ENCODE assay signal across 8 mouse cellular contexts in genomic region chr4:43442044-43442443, GRCm38 (mm10). TPM values are rescaled to one million over a fixed set of nuclear protein-coding genes. Genes with fewer than 3 reads are reported as not detected.
DNase-seq lines count a peak whose midpoint lies in the region; ATAC-seq and TF ChIP-seq lines count a peak whose summit lies in the region.

No protein-coding gene starts in this region.

- no peaks in the 10 kb centered on the region for H3K9me3 ChIP-seq in embryonic facial prominence, embryonic 14.5 days (ENCODE audit: control insufficient read depth, low read length)
- no peaks in the 10 kb centered on the region for H3K9me3 ChIP-seq in limb, embryonic 13.5 days
- H3K9me3 ChIP-seq in midbrain, embryonic 16.5 days (replicated peaks; ENCODE audit: control insufficient read depth, low read length, poor library complexity, severe bottlenecking) = no peaks in the 10 kb centered on the region

- intact Hi-C loops in heart, adult 2 months (cut with DNase I) = loop anchor here (2.0 to 5.0 kb wide), 4 partner anchors 37 to 135 kb away; partner anchors contain the start of genes Creb3, Gba2, Rgp1 and Tln1

- H3K9ac ChIP-seq in embryonic facial prominence, embryonic 14.5 days (ENCODE audit: low read depth, low read length) = peak overlapping the region; percentile 97
- H3K9ac ChIP-seq in heart, adult 2 months (ENCODE audit: low read depth, low read length) = peak overlapping the region; percentile 66
- peak overlapping the region; percentile 98 for H3K9ac ChIP-seq in limb, embryonic 13.5 days
- peak overlapping the region; percentile 100 for H3K9ac ChIP-seq in midbrain, embryonic 16.5 days (ENCODE audit: low read depth, low read length)

- TF ChIP-seq CTCF in heart, adult 2 months (IDR thresholded peaks at IDR 0.05) = peak; percentile 89

- no peaks in the 10 kb centered on the region for H3K79me2 ChIP-seq in heart, adult 2 months (replicated peaks; ENCODE audit: control insufficient read depth, insufficient read depth, low read length)

- peak overlapping the region; percentile 93 for H3K4me2 ChIP-seq in embryonic facial prominence, embryonic 14.5 days (ENCODE audit: low read depth, low read length)
- H3K4me2 ChIP-seq in limb, embryonic 13.5 days (replicated peaks) = peak overlapping the region; percentile 89
- H3K4me2 ChIP-seq in midbrain, embryonic 16.5 days (ENCODE audit: low read length) = peak overlapping the region; percentile 76

- DNase-seq in 3T3-L1 (ENCODE audit: low read depth, low spot score) = peak; percentile 99
- DNase-seq in adrenal gland, postnatal 4 days (ENCODE audit: low spot score in 2 of 2) = peak; percentile 97 to 99
- peak; percentile 99 for DNase-seq in embryonic facial prominence, embryonic 14.5 days (ENCODE audit: low spot score)
- DNase-seq in heart, adult 2 months = peak; percentile 99
- DNase-seq in kidney, adult 8-10 months = peak; percentile 99 to 100
- DNase-seq in spleen, postnatal 10 days (ENCODE audit: low spot score in 2 of 2) = peak; percentile 91 to 98

- peaks cover 21% of the 10 kb centered on the region for H3K36me3 ChIP-seq in embryonic facial prominence, embryonic 14.5 days (ENCODE audit: control insufficient read depth, insufficient read depth, low read length)
- no peaks in the 10 kb centered on the region for H3K36me3 ChIP-seq in heart, adult 2 months (ENCODE audit: control insufficient read depth, insufficient read depth, low read length)
- peaks cover 23% of the 10 kb centered on the region for H3K36me3 ChIP-seq in limb, embryonic 13.5 days
- H3K36me3 ChIP-seq in midbrain, embryonic 16.5 days (ENCODE audit: control insufficient read depth, insufficient read depth, low read length) = peaks cover 19% of the 10 kb centered on the region

- peak; percentile 95 for ATAC-seq in embryonic facial prominence, embryonic 14.5 days (ENCODE audit: low read depth)
- ATAC-seq in limb, embryonic 13.5 days (ENCODE audit: low FRiP score, low read depth) = peak; percentile 95
- peak; percentile 96 for ATAC-seq in midbrain, embryonic 16.5 days

- peak; percentile 98 for TF ChIP-seq POLR2A in heart, adult 2 months (IDR thresholded peaks at IDR 0.05; ENCODE audit: insufficient read depth, low read depth, low read length)

- H3K27ac ChIP-seq in embryonic facial prominence, embryonic 14.5 days (replicated peaks; ENCODE audit: low read depth, low read length) = peak overlapping the region; percentile 91
- H3K27ac ChIP-seq in heart, adult 2 months = peak overlapping the region; percentile 87
- peak overlapping the region; percentile 95 for H3K27ac ChIP-seq in limb, embryonic 13.5 days
- H3K27ac ChIP-seq in midbrain, embryonic 16.5 days (ENCODE audit: low read length) = peak overlapping the region; percentile 90

- under 1% methylated on average over 29 of the region's 33 CpGs for WGBS in embryonic facial prominence, embryonic 14.5 days
- WGBS in heart, adult 2 months = under 1% methylated on average over 33 of the region's 33 CpGs
- WGBS in limb, embryonic 13.5 days = under 1% methylated on average over 33 of the region's 33 CpGs
- under 1% methylated on average over 33 of the region's 33 CpGs for WGBS in midbrain, embryonic 16.5 days

- peak; percentile 94 for TF ChIP-seq EP300 in heart, adult 2 months (IDR thresholded peaks at IDR 0.05; ENCODE audit: insufficient read depth, low read depth, low read length)

- peak overlapping the region; percentile 93 for H3K4me3 ChIP-seq in embryonic facial prominence, embryonic 14.5 days (ENCODE audit: low read depth, low read length)
- H3K4me3 ChIP-seq in heart, adult 2 months = peak overlapping the region; percentile 77
- peak overlapping the region; percentile 98 for H3K4me3 ChIP-seq in limb, embryonic 13.5 days
- H3K4me3 ChIP-seq in midbrain, embryonic 16.5 days (ENCODE audit: low read depth, low read length) = peak overlapping the region; percentile 97

- no peaks in the 10 kb centered on the region for H3K27me3 ChIP-seq in embryonic facial prominence, embryonic 14.5 days (replicated peaks; ENCODE audit: control insufficient read depth, insufficient read depth, low read length)
- no peaks in the 10 kb centered on the region for H3K27me3 ChIP-seq in heart, adult 2 months (ENCODE audit: control insufficient read depth, insufficient read depth, low read length)
- H3K27me3 ChIP-seq in limb, embryonic 13.5 days = no peaks in the 10 kb centered on the region
- no peaks in the 10 kb centered on the region for H3K27me3 ChIP-seq in midbrain, embryonic 16.5 days (ENCODE audit: control insufficient read depth, insufficient read depth, low read depth, low read length)

- H3K4me1 ChIP-seq in embryonic facial prominence, embryonic 14.5 days (ENCODE audit: control insufficient read depth, insufficient read depth, low read length) = peaks cover 9% of the 10 kb centered on the region
- peaks cover 3% of the 10 kb centered on the region; the same call in 1 of the 2 replicates for H3K4me1 ChIP-seq in heart, adult 2 months (ENCODE audit: control insufficient read depth, insufficient read depth, low read length)
- H3K4me1 ChIP-seq in limb, embryonic 13.5 days = peaks cover 16% of the 10 kb centered on the region
- H3K4me1 ChIP-seq in midbrain, embryonic 16.5 days (ENCODE audit: control insufficient read depth, insufficient read depth, low read length) = peaks cover 13% of the 10 kb centered on the region

RNA-seq across cellular contexts. Expression of gene Tesk1, which starts 0.3 kb away (rescaled TPM):
- total RNA-seq in adrenal gland, postnatal 4 days (2021) = 10 to 100 TPM; 57.3 to 60.5 TPM
- 13.2 and 14.8 TPM in 2 replicates for polyA plus RNA-seq in embryonic facial prominence, embryonic 14.5 days (2014; fragmentation: Nextera tagmentation; extraction: Ambion mirVana)
- 10 to 100 TPM; 36.6 to 37.5 TPM for total RNA-seq in heart, adult 2 months (2021)
- polyA plus RNA-seq in heart, adult 2 months (2012; rRNA removed) = 51.5 and 52.6 TPM in 2 replicates
- 7.7 and 10.3 TPM in 2 replicates for polyA plus RNA-seq in limb, embryonic 13.5 days (2015; fragmentation: Nextera tagmentation; extraction: Ambion mirVana)
- 10.7 and 11.2 TPM in 2 replicates for polyA plus RNA-seq in midbrain, embryonic 16.5 days (2015; fragmentation: Nextera tagmentation; extraction: Ambion mirVana)

RNA-seq across cellular contexts. Expression of gene Cd72, which starts 12.4 kb away (rescaled TPM):
- total RNA-seq in adrenal gland, postnatal 4 days (2021) = 1 to 10 TPM in 1 of 2 experiments, under 1 TPM in 1; 0.95 to 2.1 TPM
- 2.9 and 3.9 TPM in 2 replicates for polyA plus RNA-seq in embryonic facial prominence, embryonic 14.5 days (2014; fragmentation: Nextera tagmentation; extraction: Ambion mirVana)
- 1 to 10 TPM in 1 of 2 experiments, under 1 TPM in 1; 0.97 to 1.0 TPM for total RNA-seq in heart, adult 2 months (2021)
- polyA plus RNA-seq in heart, adult 2 months (2012; rRNA removed) = 1.8 and 4.8 TPM in 2 replicates
- 3.0 and 4.2 TPM in 2 replicates for polyA plus RNA-seq in limb, embryonic 13.5 days (2015; fragmentation: Nextera tagmentation; extraction: Ambion mirVana)
- 5.0 and 5.8 TPM in 2 replicates for polyA plus RNA-seq in midbrain, embryonic 16.5 days (2015; fragmentation: Nextera tagmentation; extraction: Ambion mirVana)

RNA-seq across cellular contexts. Expression of gene Fam166b, which starts 13.1 kb away (rescaled TPM):
- total RNA-seq in adrenal gland, postnatal 4 days (2021) = under 1 TPM in 1 of 2 experiments, not detected in 1; 0.25 TPM
- 0.22 and 0.33 TPM in 2 replicates for polyA plus RNA-seq in embryonic facial prominence, embryonic 14.5 days (2014; fragmentation: Nextera tagmentation; extraction: Ambion mirVana)
- total RNA-seq in heart, adult 2 months (2021) = not detected
- 1.4 TPM in 1 of 2 replicates, not detected in the other for polyA plus RNA-seq in heart, adult 2 months (2012; rRNA removed)
- polyA plus RNA-seq in limb, embryonic 13.5 days (2015; fragmentation: Nextera tagmentation; extraction: Ambion mirVana) = not detected in 2 replicates
- polyA plus RNA-seq in midbrain, embryonic 16.5 days (2015; fragmentation: Nextera tagmentation; extraction: Ambion mirVana) = 1.6 and 2.3 TPM in 2 replicates

RNA-seq across cellular contexts. Expression of gene Sit1, which starts 41.5 kb away (rescaled TPM):
- total RNA-seq in adrenal gland, postnatal 4 days (2021) = not detected
- polyA plus RNA-seq in embryonic facial prominence, embryonic 14.5 days (2014; fragmentation: Nextera tagmentation; extraction: Ambion mirVana) = not detected in 2 replicates
- total RNA-seq in heart, adult 2 months (2021) = under 1 TPM in 1 of 2 experiments, not detected in 1; 0.31 TPM
- not detected in 2 replicates for polyA plus RNA-seq in heart, adult 2 months (2012; rRNA removed)
- not detected in 2 replicates for polyA plus RNA-seq in limb, embryonic 13.5 days (2015; fragmentation: Nextera tagmentation; extraction: Ambion mirVana)
- polyA plus RNA-seq in midbrain, embryonic 16.5 days (2015; fragmentation: Nextera tagmentation; extraction: Ambion mirVana) = not detected in 2 replicates

RNA-seq across cellular contexts. Expression of gene Ccdc107, which starts 50.7 kb away (rescaled TPM):
- total RNA-seq in adrenal gland, postnatal 4 days (2021) = 10 to 100 TPM; 44.3 TPM
- polyA plus RNA-seq in embryonic facial prominence, embryonic 14.5 days (2014; fragmentation: Nextera tagmentation; extraction: Ambion mirVana) = 64.5 and 68.2 TPM in 2 replicates
- 10 to 100 TPM; 29.8 to 33.8 TPM for total RNA-seq in heart, adult 2 months (2021)
- polyA plus RNA-seq in heart, adult 2 months (2012; rRNA removed) = 50.8 and 67.9 TPM in 2 replicates
- polyA plus RNA-seq in limb, embryonic 13.5 days (2015; fragmentation: Nextera tagmentation; extraction: Ambion mirVana) = 71.6 and 74.3 TPM in 2 replicates
- 81.1 and 90.3 TPM in 2 replicates for polyA plus RNA-seq in midbrain, embryonic 16.5 days (2015; fragmentation: Nextera tagmentation; extraction: Ambion mirVana)

Comparison
In these comparisons a context has a peak if more than half of its experiments do, and no peak if none do; other contexts are left out.
1. Peak in every context shown above with its lines: DNase-seq, ATAC-seq, H3K4me3 ChIP-seq and H3K27ac ChIP-seq.